Mouse (Mus musculus): ENCODE results near the gene Gprc5d. TPM values are rescaled to one million over a fixed set of nuclear protein-coding genes. Genes with fewer than 3 reads are reported as not detected.

Gene Gprc5d
- polyA plus RNA-seq (2015; fragmentation: Illumina TruSeq; extraction: RNeasy Lipid Tissue Mini Kit (QIAGEN cat#74804); ENCODE audit: insufficient read depth, low read depth, low replicate concordance), result not detected

DNA sequence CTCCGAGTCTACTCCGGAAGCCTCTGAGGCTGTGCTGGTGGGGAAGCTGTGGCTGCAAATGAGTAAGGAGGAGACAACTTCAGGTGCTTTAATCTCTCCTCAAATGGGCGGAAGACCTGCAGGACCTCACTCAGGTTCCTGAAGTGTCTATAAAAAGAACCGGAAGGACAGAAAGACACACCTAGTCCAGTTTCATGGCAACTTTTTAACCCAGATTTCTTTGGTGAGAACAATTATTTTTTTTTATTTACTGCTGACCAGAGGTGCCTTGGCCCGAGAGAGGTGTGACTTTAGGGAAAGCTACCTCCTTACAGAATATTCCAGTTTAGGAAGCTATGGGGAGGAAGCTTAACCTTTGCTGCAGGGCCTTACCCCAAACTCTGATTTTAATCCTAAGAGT lies at the start of gene Gprc5d:
Gprc5d (minus strand) TSS at position 101 of the 400 bp plus-strand sequence.

DNA sequence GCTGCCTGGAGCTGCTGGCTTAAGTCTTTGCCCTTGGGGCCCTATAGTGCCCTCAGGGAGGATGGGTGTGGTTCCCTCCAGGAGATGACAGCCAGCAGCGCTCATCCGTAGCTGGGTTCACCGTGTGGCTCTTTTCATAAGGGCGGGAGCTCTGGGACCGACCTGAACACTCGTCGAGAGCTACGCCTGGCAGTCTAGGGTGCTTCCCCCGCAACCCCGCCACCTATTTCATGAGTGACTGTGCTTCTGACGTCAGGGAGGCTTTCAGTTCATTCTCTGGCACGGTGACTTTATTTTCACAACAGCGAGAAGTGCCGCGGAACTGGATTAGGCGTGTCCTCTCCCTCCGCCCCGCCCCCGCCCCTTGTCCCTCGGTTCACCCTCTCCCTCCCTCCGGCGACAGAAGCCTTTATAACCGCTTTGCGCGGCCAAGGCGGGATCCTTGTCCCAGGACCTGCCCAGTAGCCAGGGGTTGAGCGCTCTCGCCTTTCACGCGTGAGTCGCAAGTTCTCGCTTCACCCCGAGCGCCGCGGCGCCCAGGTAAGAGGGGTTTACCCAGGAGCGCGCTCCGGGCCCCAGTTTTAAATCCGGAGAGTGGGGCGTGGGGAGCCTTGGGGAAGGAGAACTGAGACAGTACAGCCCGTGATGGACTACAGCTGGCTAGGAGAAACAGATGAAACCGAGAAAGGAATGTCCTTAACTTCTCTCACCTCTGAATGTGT lies 52.7 kb downstream of the Gprc5d start, which contains the start of gene Gprc5a:
Gprc5a (plus strand) TSS at position 416 of the 722 bp plus-strand sequence.

Other genes with a start within 250 kb of the Gprc5d start
- 2.8 TPM for gene Gpr19, start 219.7 kb downstream of the Gprc5d start, polyA plus RNA-seq (2015; fragmentation: Illumina TruSeq; extraction: RNeasy Lipid Tissue Mini Kit (QIAGEN cat#74804); ENCODE audit: insufficient read depth, low read depth, low replicate concordance)
- gene Cdkn1b, start 197.9 kb downstream of the Gprc5d start, polyA plus RNA-seq (2015; fragmentation: Illumina TruSeq; extraction: RNeasy Lipid Tissue Mini Kit (QIAGEN cat#74804); ENCODE audit: insufficient read depth, low read depth, low replicate concordance), result 13.5 TPM
- gene Apold1, start 136.6 kb downstream of the Gprc5d start, polyA plus RNA-seq (2015; fragmentation: Illumina TruSeq; extraction: RNeasy Lipid Tissue Mini Kit (QIAGEN cat#74804); ENCODE audit: insufficient read depth, low read depth, low replicate concordance), result 2.0 TPM
- gene Ddx47, start 106.7 kb downstream of the Gprc5d start, polyA plus RNA-seq (2015; fragmentation: Illumina TruSeq; extraction: RNeasy Lipid Tissue Mini Kit (QIAGEN cat#74804); ENCODE audit: insufficient read depth, low read depth, low replicate concordance), result 11.9 TPM
- gene Gprc5a, start 52.6 kb downstream of the Gprc5d start, polyA plus RNA-seq (2015; fragmentation: Illumina TruSeq; extraction: RNeasy Lipid Tissue Mini Kit (QIAGEN cat#74804); ENCODE audit: insufficient read depth, low read depth, low replicate concordance), result 2.6 TPM
- 9.6 TPM for gene Fam234b, start 79.7 kb upstream of the Gprc5d start, polyA plus RNA-seq (2015; fragmentation: Illumina TruSeq; extraction: RNeasy Lipid Tissue Mini Kit (QIAGEN cat#74804); ENCODE audit: insufficient read depth, low read depth, low replicate concordance)
- gene Hebp1, start 79.7 kb upstream of the Gprc5d start, polyA plus RNA-seq (2015; fragmentation: Illumina TruSeq; extraction: RNeasy Lipid Tissue Mini Kit (QIAGEN cat#74804); ENCODE audit: insufficient read depth, low read depth, low replicate concordance), result 6.5 TPM
- not detected for gene Gsg1, start 136.1 kb upstream of the Gprc5d start, polyA plus RNA-seq (2015; fragmentation: Illumina TruSeq; extraction: RNeasy Lipid Tissue Mini Kit (QIAGEN cat#74804); ENCODE audit: insufficient read depth, low read depth, low replicate concordance)
- gene Pbp2, start 192.1 kb upstream of the Gprc5d start, polyA plus RNA-seq (2015; fragmentation: Illumina TruSeq; extraction: RNeasy Lipid Tissue Mini Kit (QIAGEN cat#74804); ENCODE audit: insufficient read depth, low read depth, low replicate concordance), result not detected
- 29.5 TPM for gene Emp1, start 244.3 kb upstream of the Gprc5d start, polyA plus RNA-seq (2015; fragmentation: Illumina TruSeq; extraction: RNeasy Lipid Tissue Mini Kit (QIAGEN cat#74804); ENCODE audit: insufficient read depth, low read depth, low replicate concordance)